Mouse (Mus musculus) embryonic facial prominence, embryonic 14.5 days (tissue): ENCODE data around the gene Hdc. TPM values are rescaled to one million over a fixed set of nuclear protein-coding genes. Genes with fewer than 3 reads are reported as not detected.

ENCODE experiments used
- ATAC-seq: fragments of 200-750 bp; cut with Nextera tagmentation; 2 replicates; pipeline ENCODE4 v1.8.0; 2017; ENCODE audit warnings: low read depth, moderate number of reproducible peaks, moderate TSS enrichment
- DNase-seq: peaks from one replicate; pipeline ENCODE4 v3.0.0-alpha.2; 2015; ENCODE audit warnings: low spot score
- H3K27ac ChIP-seq: fragments of 300-500 bp; sonication (generic); replicated peaks from 2 replicates; pipeline ENCODE4 v1.5.1; 2014; ENCODE audit warnings: low read depth, mild to moderate bottlenecking, low read length, moderate library complexity
- H3K27me3 ChIP-seq: fragments of 300-500 bp; sonication (generic); replicated peaks from 2 replicates; pipeline ENCODE4 v1.6.1; 2014; ENCODE audit warnings: low read length; ENCODE audit not compliant: control insufficient read depth, insufficient read depth
- H3K36me3 ChIP-seq: fragments of 300-500 bp; sonication (generic); 2 replicates; pipeline ENCODE4 v1.6.1; 2014; ENCODE audit warnings: low read length, mixed read lengths; ENCODE audit not compliant: control insufficient read depth, insufficient read depth
- H3K4me1 ChIP-seq: fragments of 300-500 bp; sonication (generic); 2 replicates; pipeline ENCODE4 v1.6.1; 2014; ENCODE audit warnings: antibody characterized with exemption, low read length; ENCODE audit not compliant: control insufficient read depth, insufficient read depth
- H3K4me2 ChIP-seq: fragments of 300-500 bp; sonication (generic); 2 replicates; pipeline ENCODE4 v1.6.1; 2014; ENCODE audit warnings: low read depth, mild to moderate bottlenecking, low read length, moderate library complexity, mixed read lengths
- H3K4me3 ChIP-seq: fragments of 300-500 bp; sonication (generic); 2 replicates; pipeline ENCODE4 v1.5.1; 2014; ENCODE audit warnings: low read depth, mild to moderate bottlenecking, low read length
- H3K9ac ChIP-seq: fragments of 300-500 bp; sonication (generic); 2 replicates; pipeline ENCODE4 v1.6.1; 2014; ENCODE audit warnings: low read depth, mild to moderate bottlenecking, low read length, moderate library complexity, mixed read lengths
- H3K9me3 ChIP-seq: fragments of 300-500 bp; sonication (generic); 2 replicates; pipeline ENCODE4 v1.6.1; 2016; ENCODE audit warnings: low read length; ENCODE audit not compliant: control insufficient read depth
- WGBS: fragments of 180-500 bp; shearing (Covaris S2); extraction: QIAGEN DNeasy Blood & Tissue Kit; methylation state at CpG from one replicate; pipeline ENCODE4 v1.1.7; 2014; 5-methylcytosine and 5-hydroxymethylcytosine counted together
- polyA plus RNA-seq: library from polyadenylated mRNA; unstranded; fragments of >200 nt; fragmentation: Nextera tagmentation; extraction: Ambion mirVana; gene quantifications from 2 replicates; pipeline ENCODE4 v1.2.1, GENCODE M21; 2014

Hdc gene
- polyA plus RNA-seq, 1 experiment from 2014 or later, result 67.6 TPM

DNA sequence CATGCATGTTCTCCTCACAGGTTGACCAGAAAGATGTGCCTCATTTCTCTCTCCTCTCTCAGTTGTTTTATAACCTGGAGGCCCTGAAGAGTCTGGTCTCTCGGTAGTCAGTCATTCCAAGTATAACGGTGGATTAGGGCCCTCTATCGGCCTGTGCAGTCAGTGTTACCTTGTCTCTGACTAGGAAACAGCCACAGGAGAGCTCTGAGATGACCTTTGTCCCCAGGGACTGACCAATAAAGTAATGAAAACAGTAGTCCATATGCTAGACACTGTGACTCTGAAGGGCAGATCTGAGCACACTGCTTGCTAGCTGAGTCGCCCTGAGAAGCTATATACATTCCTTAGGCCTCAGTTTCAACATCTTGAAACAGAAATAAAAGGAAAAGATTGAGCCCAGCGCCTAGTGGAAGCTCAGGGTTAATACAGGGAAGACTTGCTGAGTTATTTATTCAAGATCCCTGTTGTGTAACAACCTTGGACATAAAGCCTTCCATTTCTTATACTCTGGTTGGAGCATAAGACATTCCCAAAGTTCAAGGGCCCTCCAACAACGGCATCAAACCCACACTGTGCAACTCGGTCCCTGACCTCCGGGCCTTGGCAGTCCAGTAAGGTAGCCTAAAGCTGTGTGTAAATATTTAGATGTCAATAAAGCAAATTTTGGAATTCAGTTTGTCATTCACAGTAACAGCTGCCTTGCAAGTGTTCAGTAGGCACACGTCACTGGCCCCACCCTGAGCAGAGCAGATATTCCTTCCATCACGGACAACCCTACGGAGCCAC lies 43.5 kb downstream of the Hdc start:
- no peak for ATAC-seq
- no peak overlapping the region for H3K9ac ChIP-seq

DNA sequence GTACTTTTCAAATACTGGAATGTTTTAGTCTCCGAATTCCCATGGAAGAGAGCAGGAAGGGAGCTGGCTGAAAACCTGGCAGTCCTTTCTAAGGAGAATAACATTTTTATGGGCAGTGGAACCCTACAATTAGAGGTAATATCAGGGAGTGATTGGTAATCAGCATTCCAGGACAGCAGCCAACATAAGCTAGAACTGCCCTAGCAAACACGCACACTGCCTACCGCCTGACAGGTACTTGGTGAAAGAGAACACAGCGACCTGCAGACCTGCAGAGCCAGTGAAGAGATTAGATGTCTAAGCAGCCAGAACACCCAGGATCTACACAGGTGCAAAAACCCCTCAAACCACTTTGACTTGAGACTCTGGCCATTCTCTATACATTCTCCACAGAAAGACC lies 46.4 kb downstream of the Hdc start:
- DNase-seq (peak; percentile 41), ATAC-seq (peak; percentile 63; the same call in 1 of the 2 replicates)
- Histone ChIP-seq H3K27me3 (no peaks in the 10 kb centered on the region), H3K9me3 (peaks cover 11% of the 10 kb centered on the region), H3K4me1 (no peaks in the 10 kb centered on the region), H3K36me3 (no peaks in the 10 kb centered on the region), H3K9ac (no peak overlapping the region), H3K27ac (no peak overlapping the region), H3K4me3 (no peak overlapping the region), H3K4me2 (no peak overlapping the region)
- WGBS, result 78% methylated on average over 4 of the region's 4 CpGs

More for the DNA sequence above, 43.5 kb downstream of the Hdc start:
- no peaks in the 10 kb centered on the region for H3K27me3 ChIP-seq
- no peak overlapping the region for H3K4me3 ChIP-seq
- no peaks in the 10 kb centered on the region for H3K4me1 ChIP-seq
- 76% methylated on average over 11 of the region's 11 CpGs for WGBS
- H3K27ac ChIP-seq, result no peak overlapping the region
- no peaks in the 10 kb centered on the region for H3K36me3 ChIP-seq
- no peak overlapping the region for H3K4me2 ChIP-seq
- DNase-seq, result no peak
- H3K9me3 ChIP-seq, result peaks cover 10% of the 10 kb centered on the region

DNA sequence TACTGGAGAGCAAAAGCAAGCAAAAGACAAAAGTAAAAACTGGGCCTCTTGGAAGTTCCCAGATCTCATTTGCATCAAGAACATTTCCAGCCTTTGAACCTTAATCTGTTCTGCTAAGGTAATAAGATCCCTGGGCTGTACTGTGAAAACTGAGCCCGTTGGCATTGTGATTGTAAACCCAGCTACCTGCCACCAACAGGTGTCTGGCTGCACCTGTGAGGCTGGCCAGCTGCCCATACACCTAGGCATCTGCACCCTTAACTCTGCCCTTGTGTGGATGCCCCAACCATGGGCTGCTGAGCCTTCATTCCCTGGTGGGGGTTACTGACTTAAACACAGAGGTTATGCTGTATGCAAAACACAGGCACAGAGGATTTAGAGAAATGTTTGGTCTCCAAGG lies 46.9 kb downstream of the Hdc start:
- ATAC-seq (peak; percentile 93), DNase-seq (peak; percentile 68)
- Histone ChIP-seq H3K4me3 (no peak overlapping the region), H3K27me3 (no peaks in the 10 kb centered on the region), H3K9ac (no peak overlapping the region), H3K4me2 (no peak overlapping the region), H3K9me3 (peaks cover 11% of the 10 kb centered on the region), H3K27ac (no peak overlapping the region), H3K36me3 (no peaks in the 10 kb centered on the region), H3K4me1 (no peaks in the 10 kb centered on the region)
- WGBS, result 63% methylated on average over 1 of the region's 1 CpGs

DNA sequence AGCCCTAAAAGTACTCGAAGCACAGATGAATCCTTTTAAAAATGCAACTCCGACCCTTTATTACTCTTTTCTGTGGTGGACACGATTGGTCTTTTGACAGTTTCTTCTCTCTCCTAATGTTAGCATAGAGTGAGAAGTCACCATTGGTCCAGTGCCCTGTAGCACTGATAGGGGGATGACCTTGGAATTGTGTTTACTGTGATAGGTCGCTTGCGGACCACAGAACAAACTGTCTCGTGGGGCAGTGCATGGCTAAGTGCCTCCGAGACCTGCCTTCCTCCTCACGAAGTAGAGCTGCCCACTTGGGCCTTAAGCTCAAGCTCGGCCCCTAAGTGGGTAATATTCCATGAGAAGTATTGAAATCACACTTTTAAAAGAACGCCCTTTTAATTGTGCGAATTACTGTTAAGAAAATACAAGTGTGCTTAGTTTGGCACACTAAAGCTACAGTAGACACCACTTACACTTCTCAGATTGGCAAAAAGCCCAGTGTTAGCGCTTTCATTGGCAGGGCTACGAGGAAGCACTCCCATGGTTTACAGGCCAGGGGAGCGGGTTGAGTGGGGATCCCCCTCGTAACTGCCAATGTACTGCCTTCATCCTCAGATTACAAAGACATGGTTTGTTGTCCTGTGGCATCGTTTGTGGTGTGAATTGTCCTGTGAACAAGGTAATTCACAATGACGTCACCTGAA lies 55.5 kb downstream of the Hdc start:
- no peaks in the 10 kb centered on the region for H3K9me3 ChIP-seq
- H3K4me2 ChIP-seq, result no peak overlapping the region
- H3K4me1 ChIP-seq, result no peaks in the 10 kb centered on the region
- H3K27ac ChIP-seq, result no peak overlapping the region
- no peaks in the 10 kb centered on the region for H3K36me3 ChIP-seq
- no peak overlapping the region for H3K4me3 ChIP-seq
- no peaks in the 10 kb centered on the region for H3K27me3 ChIP-seq
- DNase-seq (peak; percentile 75), ATAC-seq (peak; percentile 72; the same call in 1 of the 2 replicates)
- no peak overlapping the region for H3K9ac ChIP-seq
- 69% methylated on average over 17 of the region's 17 CpGs for WGBS

DNA sequence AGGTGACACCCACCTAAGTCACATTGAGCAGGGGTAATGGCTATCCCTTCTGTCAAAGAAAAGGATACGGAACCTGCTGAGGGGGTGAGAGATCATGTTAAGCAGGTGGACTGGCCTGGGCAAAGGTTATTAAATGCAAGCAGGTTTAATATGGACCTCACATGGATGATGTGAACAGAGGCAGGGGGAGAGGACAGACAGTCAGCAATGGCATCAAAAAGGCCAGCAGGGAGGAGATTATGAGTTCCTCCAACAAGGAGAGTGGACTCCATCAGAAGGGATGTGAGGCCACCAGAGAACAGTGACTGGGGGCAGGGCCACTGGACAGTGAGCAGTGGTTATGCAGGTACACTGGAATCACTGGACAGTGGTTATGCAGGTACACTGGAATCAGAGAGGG lies 59.0 kb downstream of the Hdc start:
- 96% methylated on average over 1 of the region's 1 CpGs for WGBS
- H3K27me3 ChIP-seq, result peaks cover 7% of the 10 kb centered on the region; the same call in 1 of the 2 replicates
- no peaks in the 10 kb centered on the region for H3K36me3 ChIP-seq
- H3K4me1 ChIP-seq, result no peaks in the 10 kb centered on the region
- no peak overlapping the region for H3K9ac ChIP-seq
- ATAC-seq, result no peak
- H3K4me2 ChIP-seq, result no peak overlapping the region
- no peak for DNase-seq
- H3K27ac ChIP-seq, result no peak overlapping the region
- H3K4me3 ChIP-seq, result no peak overlapping the region
- H3K9me3 ChIP-seq, result no peaks in the 10 kb centered on the region

DNA sequence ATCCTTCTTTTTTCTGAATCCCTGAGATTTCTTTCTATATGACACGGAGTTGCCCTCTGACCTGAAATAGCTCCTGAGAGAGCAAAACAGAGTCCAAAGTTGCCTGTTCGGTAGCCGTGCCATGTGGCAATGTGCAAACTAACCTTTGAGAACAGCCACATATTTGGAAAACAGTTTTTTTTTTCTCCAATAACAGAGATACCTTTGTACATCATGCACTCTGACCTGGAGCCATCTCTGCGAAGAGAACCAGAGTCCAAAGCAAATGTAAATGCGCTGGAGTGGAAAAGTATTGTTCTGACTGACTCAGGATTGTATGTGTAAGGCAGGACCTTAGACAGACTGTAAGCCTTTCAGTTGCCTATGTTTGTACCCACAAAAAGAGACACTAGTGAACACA lies 63.6 kb downstream of the Hdc start:
- DNase-seq (no peak), ATAC-seq (no peak)
- Histone ChIP-seq H3K27ac (no peak overlapping the region), H3K9ac (no peak overlapping the region), H3K36me3 (no peaks in the 10 kb centered on the region), H3K4me1 (peaks cover 8% of the 10 kb centered on the region), H3K4me3 (no peak overlapping the region), H3K4me2 (no peak overlapping the region), H3K9me3 (no peaks in the 10 kb centered on the region), H3K27me3 (peaks cover 50% of the 10 kb centered on the region)
- WGBS, result 78% methylated on average over 5 of the region's 5 CpGs

DNA sequence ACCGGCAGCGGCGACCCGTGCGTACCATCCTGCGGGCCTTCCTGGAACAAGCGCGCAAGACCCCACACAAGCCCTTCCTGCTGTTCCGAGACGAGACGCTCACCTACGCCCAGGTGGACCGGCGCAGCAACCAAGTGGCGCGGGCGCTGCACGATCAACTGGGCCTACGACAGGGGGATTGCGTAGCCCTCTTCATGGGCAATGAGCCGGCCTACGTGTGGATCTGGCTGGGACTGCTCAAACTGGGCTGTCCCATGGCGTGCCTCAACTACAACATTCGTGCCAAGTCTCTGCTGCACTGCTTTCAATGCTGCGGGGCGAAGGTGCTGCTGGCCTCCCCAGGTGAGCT lies 65.8 kb downstream of the Hdc start:
- H3K9ac ChIP-seq, result peak overlapping the region; percentile 64
- H3K4me1 ChIP-seq, result peaks cover 8% of the 10 kb centered on the region
- peaks cover 50% of the 10 kb centered on the region for H3K27me3 ChIP-seq
- H3K36me3 ChIP-seq, result no peaks in the 10 kb centered on the region
- WGBS, result 2% methylated on average over 16 of the region's 26 CpGs
- no peak for DNase-seq
- no peak overlapping the region for H3K27ac ChIP-seq
- peak; percentile 14; the same call in 1 of the 2 replicates for ATAC-seq
- peak overlapping the region; percentile 55 for H3K4me3 ChIP-seq
- H3K4me2 ChIP-seq, result peak overlapping the region; percentile 95
- no peaks in the 10 kb centered on the region for H3K9me3 ChIP-seq

DNA sequence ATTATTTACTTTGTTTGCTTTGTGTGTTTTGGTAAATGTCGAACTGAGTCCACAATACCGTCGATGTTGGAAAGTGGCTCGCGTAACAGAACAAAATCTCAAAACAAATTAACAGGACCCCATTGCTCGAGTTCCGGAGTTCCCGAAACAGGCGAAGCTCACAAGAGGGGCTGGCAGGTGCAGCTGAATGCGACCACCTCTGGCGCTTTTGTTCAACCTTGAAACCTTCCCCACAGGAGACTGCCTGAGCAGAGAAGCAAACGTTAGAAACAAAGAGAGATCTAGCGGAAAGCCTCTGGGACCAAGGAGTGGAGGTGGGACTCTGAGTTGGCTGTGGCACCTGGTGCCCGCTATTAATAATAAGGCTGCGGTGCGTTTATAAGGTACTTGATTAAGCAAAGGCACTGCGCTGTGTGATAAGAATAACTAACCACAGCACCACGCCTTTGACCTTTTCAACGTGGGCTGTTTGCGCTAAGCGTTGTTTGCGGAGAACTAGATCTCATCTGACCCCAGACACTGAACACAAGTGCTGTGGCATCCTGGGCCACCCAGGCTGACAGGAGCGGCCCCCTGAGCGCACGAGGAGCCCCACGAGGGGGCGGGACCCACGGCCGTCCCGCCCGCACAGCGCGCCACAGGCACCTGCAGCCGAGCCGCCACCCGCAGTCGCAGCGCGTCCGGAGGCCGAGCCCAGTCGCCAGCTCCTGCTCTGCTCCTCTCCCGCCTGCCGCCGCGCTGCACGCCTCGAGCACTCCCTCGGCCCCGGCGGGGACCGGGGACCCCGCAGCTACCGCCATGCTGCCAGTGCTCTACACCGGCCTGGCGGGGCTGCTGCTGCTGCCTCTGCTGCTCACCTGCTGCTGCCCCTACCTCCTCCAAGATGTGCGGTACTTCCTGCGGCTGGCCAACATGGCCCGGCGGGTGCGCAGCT lies 66.5 kb downstream of the Hdc start, which contains the start of gene Slc27a2:
Slc27a2 (plus strand) TSS at position 51 of the 934 bp plus-strand sequence.
- H3K9me3 ChIP-seq, result no peaks in the 10 kb centered on the region
- DNase-seq (peak; percentile 45), ATAC-seq (peak; percentile 76)
- peak within 1 kb of the TSS; percentile 95 for H3K4me2 ChIP-seq
- H3K27ac ChIP-seq, result no peak within 1 kb of the TSS
- peaks cover 50% of the 10 kb centered on the region for H3K27me3 ChIP-seq
- peak within 1 kb of the TSS; percentile 64 for H3K9ac ChIP-seq
- H3K4me3 ChIP-seq, result peak within 1 kb of the TSS; percentile 55
- 1% methylated on average over 38 of the region's 61 CpGs for WGBS
- peaks cover 8% of the 10 kb centered on the region for H3K4me1 ChIP-seq
- no peaks in the 10 kb centered on the region for H3K36me3 ChIP-seq
